Mouse (Mus musculus) CD4-positive helper T cell, adult 2 months (primary cell): ENCODE data around the gene Hba-a1.
"Not testable (repeated sequence)": the region's sequence is repeated elsewhere in the genome, so short reads cannot be mapped to it uniquely, and the experiment has no call there.

Source experiments
- DNase-seq: peaks from one replicate; pipeline ENCODE4 v3.0.0-alpha.2; 2012; ENCODE audit warnings: low read depth, missing footprints, low spot score

Hba-a1 gene

DNA sequence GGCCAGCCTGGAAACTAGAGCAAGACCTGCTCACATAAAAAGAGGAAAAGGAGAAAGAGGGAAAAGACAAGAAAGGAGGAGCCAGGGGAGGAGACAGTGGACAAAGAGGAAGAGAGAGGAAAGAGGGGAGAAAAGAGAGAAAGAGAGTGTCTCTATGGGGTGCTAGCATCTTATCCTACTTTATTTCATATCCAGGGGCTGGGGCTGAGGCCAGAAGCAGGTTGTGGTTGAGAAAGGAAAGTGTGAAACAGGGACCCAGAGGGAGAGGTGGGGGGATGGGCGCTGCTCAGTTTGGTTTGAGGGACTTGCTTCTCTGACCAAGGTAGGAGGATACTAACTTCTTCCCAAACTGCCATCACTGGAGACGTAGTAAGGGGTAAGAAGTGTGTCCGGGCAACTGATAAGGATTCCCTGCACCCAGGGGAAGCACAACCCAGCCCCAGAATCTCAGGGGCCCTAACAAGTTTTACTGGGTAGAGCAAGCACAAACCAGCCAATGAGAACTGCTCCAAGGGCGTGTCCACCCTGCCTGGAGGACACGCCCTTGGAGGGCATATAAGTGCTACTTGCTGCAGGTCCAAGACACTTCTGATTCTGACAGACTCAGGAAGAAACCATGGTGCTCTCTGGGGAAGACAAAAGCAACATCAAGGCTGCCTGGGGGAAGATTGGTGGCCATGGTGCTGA, at the start of gene Hba-a1:
Gene Hba-a1, plus strand, starts transcription at position 421 of the 687 bp plus-strand sequence.
- not testable (repeated sequence) for DNase-seq

DNA sequence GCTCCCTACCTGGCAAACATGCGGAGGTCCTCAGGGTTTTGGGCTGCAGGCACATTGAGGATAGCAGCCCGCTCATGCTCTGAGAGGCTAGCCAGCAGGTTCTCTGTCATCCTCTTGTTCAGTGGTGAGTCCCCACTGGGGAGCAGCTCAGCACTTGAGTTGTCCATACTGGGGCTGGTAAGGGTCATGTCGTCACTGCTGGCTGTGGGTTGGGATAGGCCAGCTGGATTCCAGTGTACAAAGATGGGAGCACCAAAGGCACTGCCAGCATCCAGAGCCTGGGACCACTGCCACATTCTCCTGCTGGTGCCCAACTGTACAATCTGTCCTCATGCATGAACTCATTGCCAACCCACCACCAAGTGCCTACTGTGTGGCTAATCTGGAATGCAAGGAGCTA, 49.4 kb upstream of the Hba-a1 start:
- no peak for DNase-seq

DNA sequence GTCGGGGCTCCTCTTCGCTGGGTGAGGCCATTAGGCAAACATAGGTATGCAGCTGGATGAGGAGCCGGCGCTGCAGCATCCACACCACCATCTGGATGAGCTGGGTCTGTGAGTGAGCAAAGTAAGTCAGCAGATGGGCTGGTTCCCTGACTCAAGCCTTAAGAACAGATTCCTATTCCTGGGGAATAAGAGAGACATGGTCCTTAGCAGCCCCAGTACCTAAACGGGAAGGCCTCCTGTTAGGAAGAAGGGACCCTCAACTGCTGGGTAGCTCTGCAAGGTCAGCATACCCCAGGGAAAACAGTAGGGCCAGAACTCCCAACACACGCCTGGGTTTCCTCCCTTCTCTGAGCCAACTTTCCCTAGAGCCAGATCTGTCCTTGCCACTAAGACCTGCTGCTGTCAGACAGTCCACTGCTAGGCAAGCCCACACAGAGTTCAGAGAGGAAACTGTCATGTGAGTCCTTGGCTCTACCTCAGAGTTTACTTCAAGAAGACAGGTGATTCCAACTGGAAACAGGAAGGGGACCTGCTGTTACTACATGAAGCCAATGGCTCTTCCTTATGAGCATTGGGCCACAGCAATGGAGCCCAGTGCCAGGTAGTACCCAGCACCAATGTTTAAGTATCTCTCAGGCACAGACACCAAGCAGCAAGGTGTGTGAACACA, 48.4 kb upstream of the Hba-a1 start:
- no peak for DNase-seq

DNA sequence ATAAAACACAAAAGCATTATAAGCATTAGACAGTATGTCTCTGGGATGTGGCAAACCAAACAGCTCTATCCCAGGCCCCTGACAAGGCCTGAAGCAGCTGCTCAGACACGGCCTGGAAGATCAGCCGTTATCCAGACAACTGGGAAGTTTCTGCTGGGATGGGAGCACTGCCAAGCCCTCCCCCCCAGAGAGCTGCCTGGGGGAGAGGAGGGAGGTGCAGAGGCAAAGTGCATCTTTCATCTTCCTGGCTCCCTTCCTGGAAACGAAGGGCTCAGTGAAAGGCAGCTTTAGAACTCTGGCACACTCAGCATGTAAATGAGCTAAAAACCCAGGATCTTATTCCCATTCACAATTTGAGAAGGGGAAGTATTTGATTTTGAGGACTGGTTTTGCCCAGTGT, 47.7 kb upstream of the Hba-a1 start:
- DNase-seq, result no peak

DNA sequence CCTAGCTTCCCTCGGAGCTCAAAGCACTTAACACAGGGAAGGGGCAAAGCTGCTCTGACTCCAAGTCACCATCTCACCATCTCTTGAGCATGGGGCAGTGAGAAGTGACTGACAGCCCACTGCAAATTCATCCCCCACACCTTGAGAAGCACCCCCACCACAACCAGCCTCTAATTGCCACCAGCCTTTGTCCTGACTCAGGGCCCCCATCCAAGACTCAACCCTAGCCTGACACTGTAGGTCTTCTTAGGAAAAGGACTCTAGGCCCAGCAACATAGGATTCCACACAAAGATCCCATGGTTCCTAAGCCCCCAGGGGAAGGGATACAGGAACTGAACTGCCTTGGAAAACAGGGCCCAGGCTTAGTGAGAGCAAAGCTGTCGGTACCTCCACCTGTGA, 47.2 kb upstream of the Hba-a1 start:
- DNase-seq, result no peak

DNA sequence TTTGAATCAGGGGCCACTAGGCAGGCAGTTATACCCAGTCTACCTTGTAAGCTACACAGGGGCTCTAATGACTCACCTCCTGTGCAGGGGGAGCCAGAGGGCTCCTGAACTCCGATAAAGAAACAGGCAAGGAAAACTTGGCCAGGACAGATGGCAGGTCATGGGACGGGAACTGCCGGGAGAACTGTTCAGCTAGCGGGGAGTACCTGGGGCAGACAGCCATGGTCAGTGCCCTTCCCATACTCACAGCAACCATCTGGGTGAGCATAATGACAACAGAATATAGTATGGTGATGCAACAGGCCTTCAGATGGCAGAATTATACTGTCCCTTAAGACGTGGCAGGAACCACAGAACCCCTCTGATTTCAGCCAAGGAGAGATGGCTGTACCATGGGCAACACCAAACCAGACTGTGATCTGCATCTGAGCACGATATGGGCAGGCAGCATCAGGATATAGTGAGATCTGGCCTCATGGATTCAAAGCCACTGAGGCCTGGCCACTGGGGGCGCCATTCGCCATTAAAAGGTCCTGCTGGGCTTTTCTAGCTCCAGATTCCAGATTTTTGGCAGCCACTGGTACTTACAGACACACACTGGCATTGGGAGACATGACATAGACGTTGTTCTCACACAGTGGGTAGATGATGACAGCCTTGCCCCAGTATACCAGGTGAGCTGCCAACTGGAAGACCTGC, 46.5 kb upstream of the Hba-a1 start:
- no peak for DNase-seq

DNA sequence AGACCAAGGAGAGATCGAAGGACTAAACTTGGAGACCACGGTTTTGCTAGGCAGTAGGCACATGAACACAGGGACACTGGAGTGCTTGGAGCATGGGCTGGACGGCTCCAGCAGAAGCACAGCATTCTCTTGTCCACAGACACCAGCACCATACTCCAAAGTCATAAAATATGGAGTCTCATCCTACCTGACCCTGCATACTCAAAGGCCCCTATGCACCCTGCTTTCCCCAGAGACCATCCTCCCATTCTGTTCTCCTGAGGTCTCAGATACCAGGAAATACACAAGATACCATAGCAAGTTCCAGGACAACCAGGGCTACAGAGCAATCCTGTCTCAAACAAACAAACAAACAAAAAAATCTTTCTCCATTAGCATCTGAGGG, 45.9 kb upstream of the Hba-a1 start:
- no peak for DNase-seq

DNA sequence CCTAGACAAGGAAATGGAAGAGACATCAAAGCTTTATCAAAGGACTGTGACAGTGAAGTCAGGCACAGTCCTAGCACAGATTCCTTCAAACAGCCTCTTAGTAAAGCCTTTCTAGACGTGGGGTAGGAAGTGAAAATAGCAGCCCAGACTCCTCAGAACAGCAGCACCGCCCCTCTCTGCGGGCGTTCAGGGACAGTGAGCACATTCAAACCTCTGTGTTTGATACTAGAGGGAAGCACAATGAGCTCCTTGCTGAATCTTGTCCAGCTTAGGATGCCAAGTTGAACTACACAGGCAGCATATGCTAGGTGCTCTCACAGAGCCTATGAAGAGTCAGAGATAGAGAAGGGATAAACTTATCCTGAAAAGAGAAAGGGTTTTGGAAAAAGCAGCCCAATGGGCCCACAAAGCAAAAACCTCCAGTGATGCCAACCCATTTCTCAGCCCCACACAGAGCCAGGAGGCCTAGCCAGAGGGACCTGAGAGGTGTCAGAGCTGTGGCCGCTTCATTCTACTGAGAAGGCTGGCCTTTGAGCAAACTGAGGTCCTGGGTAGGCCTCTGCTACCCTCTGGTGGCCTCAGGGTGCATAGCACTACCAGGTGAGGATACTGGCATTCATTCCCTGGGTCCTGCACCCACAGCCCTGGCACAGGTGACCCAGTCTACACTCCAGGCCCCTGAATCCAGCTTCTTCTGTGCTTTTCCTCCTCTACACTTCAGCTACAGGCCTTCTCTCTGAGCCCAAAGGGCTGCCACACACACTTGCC, 45.0 kb upstream of the Hba-a1 start:
- DNase-seq, result peak; percentile 70

DNA sequence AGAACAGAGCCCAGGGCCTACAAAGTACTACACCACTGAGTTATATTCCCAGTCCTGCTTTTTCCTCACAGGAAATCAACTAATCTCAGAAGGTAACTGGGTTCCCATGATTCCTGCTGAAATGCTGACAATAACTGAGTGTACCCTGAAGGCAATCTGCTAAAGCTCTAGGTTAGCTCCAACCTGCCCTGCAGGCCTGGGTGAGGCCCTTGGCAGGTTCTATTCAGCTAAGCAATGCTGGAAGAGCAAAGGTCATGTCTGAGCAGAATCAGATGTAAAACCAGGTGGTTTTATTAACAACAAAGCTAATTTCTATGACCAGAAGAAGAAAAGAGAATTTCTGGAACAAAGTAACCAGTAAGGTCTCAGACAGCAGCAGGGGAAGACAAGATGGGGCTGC, 41.9 kb upstream of the Hba-a1 start:
- DNase-seq, result no peak

DNA sequence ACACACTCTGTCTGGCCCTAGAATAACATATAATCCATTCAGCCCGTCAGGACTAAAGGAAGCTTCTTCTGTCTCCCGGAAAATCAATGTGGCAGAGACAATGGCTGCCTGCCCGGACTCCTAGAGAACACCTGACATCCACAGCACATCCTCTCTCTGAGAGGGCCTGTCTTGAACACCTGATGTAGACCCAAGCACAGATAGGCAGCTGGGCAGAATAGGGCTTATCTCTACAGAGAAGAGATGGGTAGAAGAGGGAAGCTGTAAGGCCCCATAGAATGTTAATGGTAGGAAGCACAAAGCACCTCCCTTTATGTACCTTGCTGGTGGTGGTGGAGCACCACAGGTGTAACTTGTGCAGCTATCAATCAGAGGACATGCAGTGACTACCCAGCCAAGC, 41.1 kb upstream of the Hba-a1 start:
- DNase-seq, result no peak

DNA sequence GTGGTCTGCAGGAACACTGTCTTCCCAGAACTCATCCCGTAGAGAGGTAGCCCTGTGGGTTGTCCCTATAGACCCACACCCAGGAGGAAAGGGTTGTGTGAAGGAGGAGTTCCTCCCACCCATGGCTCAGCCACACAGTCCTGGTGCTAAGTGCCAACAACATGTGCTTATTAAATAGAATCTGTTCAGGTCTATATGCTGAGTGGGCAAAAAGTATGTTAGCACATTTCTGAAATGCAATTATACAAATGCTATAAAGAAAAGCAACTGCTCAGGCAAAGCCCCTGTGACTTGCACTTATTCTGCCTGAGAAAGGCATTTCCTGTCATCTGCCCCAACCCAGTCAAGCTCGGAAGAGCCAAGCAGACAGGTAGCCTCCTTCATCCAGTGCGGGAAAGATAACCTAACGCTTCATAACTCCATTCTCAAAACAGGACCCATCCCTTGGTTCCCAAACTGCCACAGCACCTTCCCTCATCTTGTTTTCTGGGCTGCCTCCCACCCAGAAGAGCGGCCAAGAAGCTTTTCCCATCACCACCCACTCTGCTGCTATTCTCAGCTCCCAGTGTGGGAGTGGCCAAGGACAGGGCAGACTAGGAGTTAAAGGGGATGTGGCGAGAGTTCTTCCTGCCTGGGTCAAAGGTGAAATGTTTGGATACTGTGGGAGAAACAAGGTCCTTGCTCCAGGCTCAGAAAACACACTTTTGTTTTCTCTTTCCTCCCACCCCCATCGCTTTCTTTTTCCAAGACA, 39.9 kb upstream of the Hba-a1 start:
- DNase-seq, result no peak

DNA sequence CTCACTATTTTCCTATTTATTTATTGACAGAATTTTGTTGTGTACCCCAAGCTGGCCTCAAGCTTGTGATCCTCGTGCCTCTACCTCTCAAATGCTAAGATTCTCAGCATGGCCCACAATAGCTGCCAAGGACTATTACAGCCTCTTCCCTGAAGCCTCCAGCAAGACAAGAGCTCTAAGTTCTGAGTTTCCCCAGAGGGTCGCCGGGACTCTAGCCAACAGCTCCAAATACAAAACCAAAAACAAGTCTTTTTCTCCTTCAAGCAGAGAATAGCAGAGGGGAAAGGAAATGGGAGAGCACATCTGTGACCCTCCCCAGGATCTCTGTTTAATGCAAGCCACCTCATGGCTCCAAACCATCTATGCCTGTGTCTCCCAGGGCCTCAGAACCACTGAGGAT, 39.2 kb upstream of the Hba-a1 start:
- DNase-seq, result no peak

DNA sequence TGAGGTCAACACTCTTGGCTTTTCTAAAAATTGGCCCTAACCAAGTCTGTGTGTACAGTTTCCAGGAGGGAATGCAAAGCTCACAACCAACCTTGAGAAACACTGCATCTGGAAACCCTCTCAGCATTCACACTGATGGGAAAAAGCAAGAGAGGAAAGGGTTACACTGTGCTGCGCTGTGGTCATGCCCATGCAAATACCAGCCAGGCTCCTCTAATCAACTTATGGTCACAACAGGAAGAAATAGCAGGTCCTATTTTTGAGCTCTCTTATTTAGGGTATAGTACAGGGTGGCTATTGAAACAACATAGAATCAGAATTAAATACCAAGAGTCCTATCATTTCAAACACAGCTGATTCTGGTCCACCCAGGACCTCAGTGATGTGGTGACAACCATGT, 38.7 kb upstream of the Hba-a1 start:
- DNase-seq, result no peak

DNA sequence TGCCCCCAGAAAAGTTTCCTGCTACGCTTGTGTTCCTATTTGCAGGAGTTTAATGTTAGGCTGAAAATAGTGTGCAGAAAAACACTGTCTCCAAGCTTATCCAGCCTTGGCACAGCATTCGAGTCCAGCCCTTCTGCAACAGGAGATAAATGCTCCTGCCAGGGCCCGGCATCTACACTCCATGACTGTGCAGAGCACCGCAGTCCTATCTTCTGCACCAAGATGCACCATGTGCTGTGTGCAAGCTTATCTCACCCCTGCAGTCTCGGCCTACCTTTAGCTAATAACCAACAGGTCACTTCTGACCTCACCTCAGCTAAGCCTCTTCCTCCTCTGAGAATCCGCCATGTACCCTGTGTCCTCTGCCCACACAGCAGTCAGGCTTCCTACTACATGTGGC, 37.7 kb upstream of the Hba-a1 start:
- DNase-seq, result no peak

DNA sequence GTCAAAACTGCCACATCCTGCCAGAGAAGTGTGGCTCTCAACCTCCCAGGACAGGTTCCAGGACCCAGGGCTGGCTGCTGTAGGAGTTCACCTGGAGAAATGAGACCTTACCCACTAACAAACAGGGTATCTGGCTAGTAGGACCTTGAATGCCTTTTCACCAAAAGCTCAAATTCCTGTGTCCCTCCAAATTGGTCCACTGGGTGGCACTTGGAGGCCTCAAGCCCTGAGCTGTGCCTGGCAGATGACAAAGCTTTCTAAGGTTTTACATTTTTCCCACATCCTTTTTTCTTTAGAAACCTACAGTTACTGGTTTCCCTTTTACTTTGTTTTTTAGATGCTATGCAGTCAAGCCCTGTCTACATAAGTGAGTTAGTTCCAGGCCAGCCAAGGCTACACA, 36.2 kb upstream of the Hba-a1 start:
- no peak for DNase-seq

DNA sequence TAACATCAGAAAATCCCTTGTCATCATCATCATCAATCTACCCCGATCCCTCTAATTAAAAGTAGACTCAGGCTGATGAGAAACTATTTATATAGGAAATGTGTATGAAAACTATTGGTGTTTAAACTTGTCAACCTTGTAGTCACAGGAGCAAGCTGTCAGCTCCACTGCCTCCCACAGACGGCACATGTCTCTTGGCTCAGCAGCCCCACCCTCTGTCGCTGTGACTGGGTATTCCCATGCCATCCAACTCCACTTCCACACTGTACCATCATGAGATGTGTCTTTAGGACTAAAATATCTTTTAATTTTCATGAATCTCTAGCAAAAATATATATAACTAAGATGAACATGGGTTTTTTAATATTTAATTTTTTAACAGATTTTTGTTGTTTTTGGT, 35.0 kb upstream of the Hba-a1 start:
- DNase-seq, result no peak

DNA sequence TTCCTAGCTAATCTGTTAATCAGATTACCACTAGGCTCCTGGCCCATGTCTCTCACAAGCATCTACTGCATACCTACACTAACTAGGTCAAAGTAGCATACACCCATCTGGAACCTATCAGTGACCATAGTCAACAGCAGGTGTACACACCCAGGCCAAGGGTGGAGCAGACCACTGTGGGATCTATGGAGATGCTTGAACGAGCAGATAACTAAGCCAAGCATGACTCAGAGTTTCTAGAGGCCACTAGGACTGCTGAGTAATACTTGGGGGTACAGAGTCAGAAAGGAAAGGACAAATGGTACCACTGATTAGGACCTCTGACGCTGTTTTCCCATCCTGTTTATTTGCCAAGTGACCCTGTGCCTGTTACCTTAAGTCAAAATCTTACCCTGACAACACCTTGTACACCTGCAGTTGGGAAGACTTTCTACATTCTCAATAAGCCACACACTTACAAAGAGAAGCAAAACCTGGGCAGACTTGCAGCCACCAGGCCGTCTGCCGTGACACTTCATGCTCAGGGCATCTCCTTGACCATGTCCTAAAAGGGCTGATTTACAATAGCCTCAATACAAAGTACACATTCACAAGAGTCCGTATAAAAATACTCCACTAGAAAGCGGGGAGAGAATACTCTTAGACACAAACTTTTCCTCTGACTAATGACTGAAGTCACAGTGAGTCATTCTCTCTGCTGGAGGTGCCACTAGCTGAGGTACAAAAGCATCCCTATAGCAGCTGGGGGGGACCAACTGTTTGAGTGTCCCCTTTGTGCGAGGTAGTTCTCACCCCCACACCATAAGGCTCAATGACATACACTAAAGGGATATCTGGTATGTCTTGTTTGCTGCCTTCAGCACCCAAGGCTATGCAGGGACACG, 32.2 kb upstream of the Hba-a1 start:
- no peak for DNase-seq

DNA sequence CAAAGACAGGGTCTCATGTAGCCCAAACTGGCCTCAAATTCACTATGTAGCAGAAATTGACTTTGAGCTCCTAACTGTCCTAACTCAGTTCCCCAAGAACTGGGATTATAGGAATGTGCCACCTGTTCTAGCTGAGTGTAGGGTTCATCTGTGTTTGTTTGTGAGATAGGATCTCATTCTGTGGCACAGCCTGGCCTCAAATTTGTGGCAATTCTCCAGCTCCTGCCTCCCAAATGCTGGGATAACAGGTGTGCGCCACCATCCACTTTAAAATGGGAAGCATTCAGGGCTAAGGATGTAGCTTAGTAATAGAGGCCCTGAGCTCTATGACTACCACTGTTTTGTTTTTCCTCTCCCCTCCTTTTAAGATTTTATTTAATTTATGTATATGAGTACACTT, 30.2 kb upstream of the Hba-a1 start:
- DNase-seq, result no peak

DNA sequence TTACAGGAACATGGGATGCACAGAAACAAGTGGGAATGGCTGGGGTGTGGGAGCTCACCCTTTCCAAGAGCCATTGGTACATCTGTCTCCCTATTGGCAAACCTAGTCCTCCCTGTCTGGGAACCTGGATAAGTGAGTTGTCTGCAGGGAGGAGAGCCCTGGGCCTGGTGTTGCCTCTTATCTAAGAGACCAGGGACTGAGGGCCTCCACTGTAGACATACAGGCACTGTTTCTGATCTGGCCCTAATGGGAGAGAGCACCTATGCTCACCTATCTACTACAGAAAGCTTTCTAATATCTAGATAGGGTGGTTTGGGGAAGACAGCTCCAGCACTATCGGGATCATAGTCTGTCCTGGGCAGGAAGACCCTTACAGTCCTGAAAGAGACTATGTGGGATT, 27.2 kb upstream of the Hba-a1 start:
- DNase-seq, result no peak

DNA sequence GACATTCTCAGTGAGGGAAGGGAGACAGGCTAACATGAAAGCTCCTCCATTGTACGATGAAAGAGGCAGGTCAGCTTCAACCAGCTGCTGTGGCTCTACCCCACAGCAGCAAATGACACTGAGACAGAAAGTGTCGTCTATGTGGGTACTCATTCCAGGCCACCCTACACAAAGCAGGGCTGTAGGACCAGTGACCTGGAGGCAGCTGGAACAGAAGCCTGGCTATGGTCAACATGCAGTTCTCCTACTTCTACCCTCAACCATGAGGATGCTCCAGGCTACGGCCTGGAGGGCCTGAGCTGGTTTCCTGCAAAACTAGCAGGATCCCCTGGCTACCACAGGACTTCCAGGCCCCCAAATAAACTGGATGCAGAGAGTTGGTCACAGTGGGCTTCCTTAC, 26.7 kb upstream of the Hba-a1 start:
- no peak for DNase-seq
